Mouse (Mus musculus): ENCODE results near the gene Aebp2.

Gene Aebp2

DNA sequence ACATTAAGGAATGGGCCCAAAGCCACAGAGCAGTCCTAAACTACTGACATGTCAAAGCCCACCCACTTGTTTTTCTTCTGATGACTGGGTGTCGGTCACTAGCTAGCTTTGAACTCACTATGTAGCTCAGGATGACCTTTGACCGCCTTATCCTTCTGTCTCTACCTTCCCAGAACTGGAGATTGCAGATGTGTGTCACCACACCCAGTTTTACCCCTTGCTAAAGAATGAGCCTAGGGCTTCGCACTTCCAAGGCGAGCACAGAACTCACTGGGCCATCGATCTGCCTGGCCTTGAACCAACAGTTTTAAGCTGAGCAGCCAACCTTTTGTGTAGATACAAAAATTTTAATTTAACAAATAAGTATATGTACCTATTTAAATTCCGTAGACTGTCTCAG lies 13.8 kb upstream of the Aebp2 start:
- DNase-seq, result no peak

DNA sequence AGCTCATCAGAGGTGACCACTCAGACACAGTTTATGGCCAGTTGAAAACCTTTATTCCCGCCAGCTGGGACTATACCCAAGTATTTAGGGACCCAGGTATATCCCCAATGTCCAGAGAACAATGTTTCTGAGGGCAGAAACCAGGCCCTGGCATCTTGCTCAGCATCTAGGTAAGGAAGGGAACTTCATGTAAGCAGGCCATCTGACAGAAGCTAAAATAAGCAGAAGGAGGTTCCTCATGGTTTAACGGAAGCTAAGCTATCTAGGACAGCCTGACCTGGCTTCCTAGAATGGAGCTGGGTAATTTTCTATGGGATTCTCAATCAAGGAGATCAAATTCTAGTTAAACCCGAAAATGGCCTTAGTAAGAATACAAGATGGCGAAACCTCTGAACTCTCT lies 12.9 kb upstream of the Aebp2 start:
- DNase-seq, result no peak

DNA sequence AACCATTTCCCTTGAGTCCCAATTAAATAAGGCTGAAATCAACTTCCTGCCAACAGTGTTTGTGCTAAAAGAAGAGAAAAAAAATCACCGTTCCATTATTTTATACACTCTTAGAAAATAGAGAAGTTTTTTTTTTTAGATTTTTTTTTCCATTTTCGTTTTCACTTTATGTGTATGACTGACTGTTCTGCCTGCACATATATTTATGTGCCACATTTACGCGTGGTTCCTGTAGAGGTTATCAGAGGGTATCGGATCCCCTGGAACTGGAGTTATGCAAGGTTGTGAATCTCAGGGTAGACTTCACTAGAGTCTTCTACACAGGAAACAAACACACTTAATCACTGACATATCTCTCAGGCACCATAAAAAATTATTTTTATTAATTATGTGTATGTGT lies 12.3 kb upstream of the Aebp2 start:
- DNase-seq, result no peak

DNA sequence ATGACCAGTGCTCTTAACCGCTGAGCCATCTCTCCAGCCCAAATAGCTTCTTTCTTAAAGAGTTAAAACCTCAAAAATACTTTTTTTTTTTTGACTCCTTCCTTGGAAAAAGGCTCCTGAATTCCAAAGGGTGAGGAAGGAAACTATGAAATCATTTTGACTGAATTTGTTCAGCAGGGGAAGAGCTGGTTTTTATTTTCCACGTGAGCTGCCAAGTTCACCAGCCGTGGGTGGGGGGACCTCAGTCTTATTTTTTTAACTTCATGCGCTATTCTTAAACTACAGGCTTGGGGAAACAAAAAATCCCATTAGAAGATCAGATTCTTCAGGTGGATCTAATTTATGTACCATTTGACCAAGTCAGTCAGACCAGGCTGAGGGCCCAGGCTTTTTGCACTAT lies 11.2 kb upstream of the Aebp2 start:
- DNase-seq, result no peak

DNA sequence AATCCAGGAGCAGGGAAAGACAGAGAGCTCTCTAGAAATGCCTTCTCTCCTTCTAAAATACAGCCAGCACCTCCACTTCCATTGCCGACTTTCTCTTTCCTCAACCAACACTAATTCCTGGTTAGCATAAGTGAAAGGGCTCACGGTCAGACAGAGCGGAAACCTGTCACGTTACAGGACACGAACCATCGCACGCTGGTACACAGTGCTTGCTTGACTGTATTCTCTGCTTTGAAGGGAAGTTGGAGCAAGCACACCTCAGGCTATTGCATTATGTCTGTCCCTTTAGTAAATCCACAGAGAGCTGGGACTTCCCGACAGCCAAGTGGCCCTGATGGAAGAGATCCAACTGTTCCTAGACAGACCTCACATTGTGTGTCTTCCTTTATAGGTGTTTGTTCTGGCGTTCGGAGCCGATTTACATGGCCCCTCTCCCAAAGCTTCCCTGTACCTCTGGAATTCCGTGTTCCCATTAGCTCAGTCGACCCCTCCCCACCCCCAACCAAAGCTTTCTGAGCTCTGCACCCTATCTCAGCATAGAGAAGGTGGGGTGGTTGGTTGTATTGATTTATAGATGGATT lies 10.5 kb upstream of the Aebp2 start:
- no peak for DNase-seq

DNA sequence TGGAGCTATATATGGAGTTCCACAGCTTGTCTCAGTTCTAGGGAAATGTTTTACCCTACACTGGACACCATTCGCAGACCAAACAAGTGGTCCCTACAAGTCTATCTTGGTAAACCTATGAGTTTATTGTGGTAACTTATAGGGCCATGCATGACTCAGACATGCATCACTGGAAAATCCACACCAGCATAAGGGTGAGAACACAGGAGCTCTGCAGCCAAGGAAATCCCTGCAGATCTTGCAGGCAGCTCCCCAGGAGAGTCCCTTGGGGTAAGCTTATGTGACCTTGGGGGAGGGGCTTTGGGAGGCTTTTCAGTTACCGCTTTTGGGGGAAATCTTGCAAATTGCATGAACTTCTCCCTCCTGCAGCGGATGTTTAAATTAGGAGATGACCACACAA lies 8.6 kb upstream of the Aebp2 start:
- DNase-seq, result no peak

DNA sequence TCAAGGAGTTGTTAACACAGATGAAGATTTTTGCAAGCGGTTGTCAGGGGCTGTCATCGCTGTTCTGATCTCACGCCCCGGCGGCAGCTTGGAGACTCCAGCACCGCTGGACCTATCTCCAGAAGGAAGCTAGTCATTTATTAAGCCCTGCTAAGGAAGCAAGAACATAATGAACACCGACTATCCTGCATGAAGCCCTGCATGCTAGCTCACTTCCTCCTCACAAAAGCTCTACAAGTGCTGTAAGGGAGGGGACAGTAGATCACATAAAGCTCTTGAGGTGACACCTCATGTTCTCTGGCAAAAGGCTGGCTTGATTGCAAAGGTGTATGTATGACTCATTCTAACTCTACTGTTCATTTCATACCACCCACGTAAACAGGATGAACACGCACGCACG lies 7.8 kb upstream of the Aebp2 start:
- no peak for DNase-seq

DNA sequence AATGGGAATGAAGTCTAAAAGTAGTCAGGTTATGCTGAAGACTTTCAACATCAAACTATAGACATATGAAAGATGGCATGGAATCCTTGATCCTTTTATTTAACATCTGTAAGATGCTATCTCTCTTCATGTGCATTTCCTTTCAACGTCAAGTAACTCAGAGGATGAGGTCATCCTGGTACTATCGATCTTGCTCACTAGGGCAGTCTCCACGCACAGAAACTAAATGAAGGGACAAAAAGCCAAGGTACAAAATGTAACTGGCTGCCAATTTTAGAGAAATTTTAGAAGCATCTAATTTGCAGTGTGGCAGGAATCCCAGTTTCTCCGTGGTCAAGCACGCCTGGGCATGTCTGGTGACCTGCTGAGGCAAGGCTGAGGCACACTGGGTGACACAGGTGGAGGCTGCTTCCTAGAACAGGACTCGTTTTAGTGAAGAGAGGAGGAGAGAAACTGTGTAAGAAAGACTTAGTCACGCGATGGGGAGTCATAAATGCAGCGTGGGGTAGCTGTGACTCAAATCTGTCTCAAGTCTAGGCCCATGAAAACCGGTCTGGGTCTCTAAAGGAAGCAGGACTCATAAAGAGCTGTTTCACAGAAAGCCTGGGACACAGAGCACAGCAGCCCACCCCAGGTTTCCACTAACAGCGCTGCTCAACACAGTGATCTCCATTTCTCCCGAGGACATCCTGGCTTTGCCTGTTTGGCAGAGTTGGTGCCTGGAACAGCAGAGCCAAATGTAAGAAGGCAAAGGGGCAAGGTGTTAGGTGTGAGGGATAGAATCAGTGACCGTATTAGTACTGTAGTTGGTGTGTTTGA lies 1.7 kb upstream of the Aebp2 start:
- DNase-seq, result peak in 1 of 2 experiments; percentile 15

DNA sequence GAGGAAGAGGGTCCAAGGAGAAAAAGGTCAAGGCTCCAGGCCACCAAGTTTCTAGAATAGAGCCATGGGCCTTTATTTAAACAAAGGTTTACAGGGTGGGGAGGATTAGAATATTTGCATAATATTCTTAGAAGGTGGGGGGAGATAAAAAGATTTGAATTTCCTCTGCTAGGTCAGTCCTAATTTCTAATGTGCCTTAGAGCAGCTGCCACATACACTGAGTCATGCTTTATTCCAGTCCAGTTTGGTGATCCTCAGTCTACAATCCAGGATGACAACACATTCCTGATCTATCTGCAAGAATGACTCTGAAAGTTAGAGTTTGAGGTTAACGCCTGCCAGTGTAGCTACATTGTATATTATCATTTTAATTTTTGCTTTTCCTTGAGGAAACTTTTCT lies 841 bp upstream of the Aebp2 start:
- DNase-seq, result no peak

DNA sequence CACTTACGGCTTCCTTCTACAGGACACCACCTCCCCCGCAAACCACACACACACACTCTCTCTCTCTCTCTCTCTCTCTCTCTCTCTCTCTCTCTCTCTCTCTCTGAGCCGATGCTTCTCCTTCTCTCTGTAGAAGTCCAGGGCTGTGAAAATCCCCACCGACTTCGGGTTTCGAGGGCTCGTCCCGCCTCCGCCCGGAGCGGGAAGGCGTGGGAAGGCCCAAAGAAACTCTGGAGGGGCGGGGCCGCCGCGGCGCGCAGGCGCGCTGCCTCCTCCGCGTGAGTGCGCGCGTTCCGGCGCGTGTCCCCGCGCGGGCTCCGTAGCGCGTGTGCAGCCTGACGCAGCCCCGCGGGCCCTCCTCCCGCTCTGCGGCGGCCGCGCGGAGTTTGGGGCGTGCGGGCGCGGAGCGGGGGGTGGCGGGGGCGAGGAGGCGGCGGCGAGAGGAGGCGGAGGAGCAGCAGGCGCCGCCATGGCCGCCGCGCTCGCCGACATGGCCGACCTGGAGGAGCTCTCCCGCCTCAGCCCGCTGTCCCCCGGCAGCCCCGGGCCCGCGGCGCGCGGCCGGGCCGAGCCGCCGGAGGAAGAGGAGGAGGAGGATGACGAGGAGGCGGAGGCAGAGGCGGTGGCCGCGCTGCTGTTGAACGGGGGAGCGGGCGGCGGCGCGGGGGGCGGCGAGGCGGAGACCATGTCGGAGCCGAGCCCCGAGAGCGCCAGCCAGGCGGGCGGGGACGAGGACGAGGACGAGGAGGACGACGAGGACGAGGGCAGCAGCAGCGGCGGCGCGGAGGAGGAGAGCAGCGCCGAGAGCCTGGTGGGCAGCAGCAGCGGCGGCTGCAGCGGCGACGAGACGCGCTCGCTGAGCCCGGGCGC lies 998 bp downstream of the Aebp2 start:
- peak; percentile 92 to 94 for DNase-seq

DNA sequence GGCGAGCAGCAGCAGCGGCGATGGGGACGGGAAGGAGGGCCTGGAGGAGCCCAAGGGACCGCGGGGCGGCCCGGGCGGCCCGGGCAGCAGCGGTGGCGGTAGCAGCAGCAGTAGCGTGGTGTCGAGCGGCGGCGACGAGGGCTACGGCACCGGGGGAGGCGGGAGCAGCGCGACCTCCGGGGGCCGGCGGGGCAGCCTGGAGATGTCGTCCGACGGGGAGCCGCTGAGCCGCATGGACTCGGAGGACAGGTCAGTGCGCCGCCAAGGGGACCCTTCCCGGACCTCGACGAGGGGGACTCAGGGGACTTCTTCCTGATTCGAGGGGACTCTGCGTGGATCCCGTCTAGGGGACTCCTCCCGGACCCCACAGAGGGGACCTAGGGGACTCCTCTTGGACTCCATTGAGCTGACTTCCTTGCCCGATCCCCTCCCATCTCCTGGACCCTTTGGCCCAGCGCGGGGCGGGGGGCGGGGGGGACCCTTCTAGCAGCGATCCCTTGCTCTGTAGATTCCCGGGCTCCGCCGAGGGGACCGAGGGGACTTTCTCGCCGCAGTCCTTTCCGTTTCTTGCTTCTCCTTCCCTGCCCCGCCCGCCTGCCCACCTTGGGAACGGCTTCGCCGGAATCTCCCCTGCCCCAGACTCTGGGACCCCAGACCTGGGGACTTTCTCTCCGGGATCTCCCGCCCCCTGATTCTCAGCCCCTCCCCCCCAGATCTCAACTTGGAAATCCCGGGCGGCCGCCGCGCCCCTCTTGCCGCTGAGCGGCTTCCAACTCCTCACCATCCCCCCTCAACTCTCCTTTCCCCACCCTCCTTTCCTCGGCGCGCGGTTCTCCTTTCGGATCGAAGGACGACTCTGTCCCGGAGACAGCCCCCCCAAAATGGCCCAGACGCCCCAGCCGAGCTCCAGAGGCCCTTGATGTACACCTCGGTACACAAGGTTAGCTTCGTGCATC lies 1.9 kb downstream of the Aebp2 start:
- peak; percentile 33 to 34 for DNase-seq

DNA sequence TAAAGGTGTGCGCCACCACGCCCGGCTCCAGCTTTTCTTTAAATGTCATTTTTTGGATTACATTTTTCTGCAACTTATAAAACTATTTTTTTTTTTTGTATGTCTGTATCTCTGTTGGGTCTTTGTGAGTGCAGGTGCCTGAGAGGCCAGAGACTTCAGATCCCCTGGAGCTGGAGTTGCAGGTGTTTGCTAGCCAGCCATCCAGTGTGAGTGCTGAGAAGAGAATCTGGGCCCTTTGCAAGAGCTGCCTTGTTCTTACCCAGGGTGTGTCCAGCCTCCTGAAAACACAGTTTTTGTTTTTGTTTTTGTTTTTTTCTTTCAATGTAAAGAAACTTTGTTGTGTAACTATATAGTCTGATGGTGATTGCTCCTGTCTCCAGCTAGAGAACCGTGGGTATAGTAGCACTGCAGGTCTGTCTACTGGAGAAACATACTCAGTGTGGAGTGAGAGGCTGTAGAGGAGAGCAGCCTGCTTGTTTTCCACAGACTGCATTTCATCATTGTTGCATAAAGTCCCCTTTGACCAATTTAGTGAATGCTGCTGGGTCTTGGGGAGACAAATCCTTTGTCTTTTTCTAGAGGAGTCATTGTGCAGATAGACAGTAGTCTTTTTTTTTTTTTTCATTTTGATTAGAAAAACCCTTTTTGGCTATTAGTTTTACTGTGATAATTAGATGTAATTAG lies 6.9 kb downstream of the Aebp2 start:
- no peak for DNase-seq

DNA sequence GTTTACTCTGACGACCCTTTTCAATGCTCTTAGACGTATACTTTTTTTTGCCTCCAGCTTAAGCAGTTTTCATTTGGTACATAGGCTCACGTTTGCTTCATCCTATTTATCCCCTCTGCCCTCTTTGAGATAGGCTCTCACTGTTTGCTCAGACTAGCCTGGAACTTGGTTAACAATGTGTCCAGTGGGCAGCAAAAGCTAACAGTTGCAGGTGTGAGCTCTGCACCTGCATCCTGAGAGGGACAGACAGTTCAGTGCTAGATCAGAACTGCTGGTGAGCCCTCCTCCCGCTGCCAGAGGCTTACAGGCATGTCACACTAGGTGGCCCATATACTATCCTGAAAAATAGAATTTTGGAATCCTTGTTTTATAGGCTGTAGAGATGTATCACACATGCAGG lies 7.8 kb downstream of the Aebp2 start:
- no peak for DNase-seq

DNA sequence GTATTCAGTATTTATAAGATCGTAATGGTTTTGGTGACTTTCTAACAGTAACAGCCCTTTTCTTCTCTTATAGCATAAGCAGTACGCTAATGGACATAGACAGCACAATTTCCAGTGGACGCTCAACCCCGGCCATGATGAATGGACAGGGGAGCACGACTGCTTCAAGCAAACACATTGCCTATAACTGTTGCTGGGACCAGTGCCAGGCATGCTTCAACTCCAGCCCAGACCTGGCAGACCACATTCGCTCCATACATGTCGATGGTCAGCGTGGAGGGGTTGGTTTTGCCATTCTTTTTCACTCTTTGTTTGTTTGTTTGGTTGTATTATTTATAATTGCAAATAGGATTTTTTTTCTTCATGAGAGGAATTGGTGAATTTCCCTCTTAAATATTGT lies 11.2 kb downstream of the Aebp2 start:
- no peak for DNase-seq

DNA sequence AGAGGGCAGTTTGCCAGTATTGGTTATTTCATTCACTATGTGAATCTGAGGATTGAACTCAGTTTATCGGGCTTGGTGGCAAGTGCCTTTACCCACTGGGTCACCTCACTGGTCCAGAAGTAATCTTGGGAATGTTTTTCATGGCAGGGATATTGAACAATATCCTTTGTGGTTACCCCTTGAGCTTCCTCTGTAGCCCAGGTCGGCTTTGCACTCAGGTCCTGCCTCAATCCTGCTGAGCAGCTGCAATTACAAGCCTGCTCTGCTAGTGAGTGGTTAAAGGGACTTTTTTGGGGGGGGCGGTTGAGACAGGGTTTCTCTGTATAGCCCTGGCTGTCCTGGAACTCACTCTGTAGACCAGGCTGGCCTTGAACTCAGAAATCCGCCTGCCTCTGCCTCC lies 13.8 kb downstream of the Aebp2 start:
- no peak for DNase-seq

DNA sequence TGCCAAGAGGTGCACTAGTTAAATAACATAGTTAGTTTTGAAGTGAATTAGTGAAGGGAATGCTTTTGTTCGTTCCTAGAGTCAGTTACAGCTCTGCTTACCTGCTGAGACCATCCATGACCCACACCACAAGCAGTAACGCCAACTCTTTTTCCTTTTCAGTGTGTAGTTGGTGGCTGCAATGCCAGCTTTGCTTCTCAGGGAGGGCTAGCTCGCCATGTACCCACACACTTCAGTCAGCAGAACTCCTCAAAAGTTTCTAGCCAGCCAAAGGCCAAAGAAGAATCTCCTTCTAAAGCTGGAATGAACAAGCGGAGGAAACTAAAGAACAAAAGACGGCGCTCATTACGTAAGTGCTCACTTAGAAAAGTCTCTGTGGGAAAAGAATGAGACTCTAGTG lies 19.5 kb downstream of the Aebp2 start:
- DNase-seq, result no peak

DNA sequence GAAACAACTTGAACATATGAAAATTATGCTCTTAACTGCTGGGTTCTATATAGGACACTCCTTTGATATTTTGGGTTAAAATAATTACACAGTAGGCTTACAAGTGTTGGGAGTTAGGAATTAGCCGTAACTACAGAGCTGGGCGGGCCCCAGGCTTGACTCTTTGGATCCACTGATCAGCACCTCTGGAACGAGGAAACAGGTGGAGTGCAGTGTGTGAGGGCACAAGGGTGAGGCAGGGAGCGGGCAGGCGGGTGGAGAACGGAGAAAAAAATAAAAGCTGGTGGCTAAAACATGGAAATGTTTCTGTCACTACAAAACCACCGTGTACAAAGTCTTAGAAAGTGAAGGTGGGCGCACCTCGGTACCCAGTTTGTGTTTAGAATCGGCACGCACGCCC lies 20.2 kb downstream of the Aebp2 start:
- DNase-seq, result peak; percentile 32 to 52

DNA sequence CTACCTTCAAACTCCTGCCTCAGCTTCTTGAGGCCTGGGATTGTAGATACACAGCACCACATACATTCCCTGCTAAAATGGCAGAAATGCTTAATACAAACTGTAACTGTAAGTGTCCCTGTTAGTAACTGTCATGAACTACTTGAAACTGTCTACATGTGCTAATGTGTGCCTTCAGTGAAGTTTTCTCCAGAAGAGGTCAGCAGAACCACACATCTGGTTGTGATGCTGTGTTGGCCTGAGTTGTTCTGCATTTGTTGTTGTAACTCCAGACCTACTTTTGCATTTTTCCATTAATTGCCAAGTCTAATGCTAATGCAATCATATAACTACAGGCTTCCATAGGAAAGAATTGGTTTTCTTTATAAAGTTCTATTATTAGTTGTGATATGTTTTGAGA lies 23.5 kb downstream of the Aebp2 start:
- no peak for DNase-seq

DNA sequence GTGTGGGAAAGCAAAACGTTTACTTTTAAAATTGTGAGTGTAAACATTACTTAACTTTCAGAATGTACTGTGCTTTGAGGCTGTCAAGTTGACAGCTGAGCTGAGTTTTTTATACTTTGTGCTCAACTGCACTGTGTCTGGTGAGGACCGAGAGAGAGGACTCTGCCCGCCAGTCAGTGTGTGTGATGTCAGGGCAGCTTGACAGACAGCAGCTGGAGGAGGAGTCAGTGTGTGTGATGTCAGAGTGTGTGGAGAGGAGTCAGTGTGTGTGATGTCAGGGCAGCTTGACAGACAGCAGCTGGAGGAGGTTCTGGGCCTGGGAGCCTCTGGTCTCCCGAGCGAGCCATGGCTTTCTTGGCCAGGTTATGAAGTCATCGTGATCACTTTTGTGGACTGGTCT lies 24.4 kb downstream of the Aebp2 start:
- DNase-seq, result peak; percentile 28 to 62

DNA sequence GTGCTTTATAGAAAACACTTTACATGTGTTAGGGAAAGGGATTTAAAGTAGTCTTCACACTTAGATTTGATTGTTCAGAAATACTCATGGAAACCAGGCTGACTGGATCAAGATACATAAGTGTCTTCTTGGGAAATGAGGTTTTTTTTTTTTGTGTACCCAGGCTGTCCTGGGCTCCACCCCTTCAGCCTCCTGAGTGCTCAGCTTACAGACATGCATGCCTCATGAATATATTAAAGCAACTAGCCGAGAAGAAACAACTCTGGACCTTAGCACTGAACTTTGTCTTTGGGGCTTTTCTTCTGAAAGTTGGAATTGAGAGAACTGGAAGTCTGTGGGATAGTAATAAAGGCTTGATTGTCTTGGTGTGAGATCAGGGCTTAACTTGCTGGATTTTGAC lies 27.3 kb downstream of the Aebp2 start:
- no peak for DNase-seq

DNA sequence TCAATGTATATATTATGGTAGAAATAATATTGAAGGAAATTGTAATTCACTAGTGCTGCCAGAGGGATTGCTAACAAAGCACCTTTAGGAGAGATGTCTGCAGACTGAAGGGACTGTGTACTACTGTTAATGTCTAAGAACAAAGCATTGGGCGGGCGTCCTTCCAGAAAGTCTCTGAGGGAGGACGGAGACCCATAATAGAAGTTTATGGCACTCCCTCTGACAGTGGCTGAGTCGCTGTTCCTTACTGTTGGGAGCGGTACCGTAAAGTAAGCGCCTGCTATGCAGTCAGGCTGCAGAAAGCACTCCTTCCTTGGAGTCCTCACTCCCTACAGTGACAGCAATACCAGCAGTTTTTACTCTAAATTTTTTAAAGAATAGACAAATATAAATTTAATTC lies 29.5 kb downstream of the Aebp2 start:
- no peak for DNase-seq

DNA sequence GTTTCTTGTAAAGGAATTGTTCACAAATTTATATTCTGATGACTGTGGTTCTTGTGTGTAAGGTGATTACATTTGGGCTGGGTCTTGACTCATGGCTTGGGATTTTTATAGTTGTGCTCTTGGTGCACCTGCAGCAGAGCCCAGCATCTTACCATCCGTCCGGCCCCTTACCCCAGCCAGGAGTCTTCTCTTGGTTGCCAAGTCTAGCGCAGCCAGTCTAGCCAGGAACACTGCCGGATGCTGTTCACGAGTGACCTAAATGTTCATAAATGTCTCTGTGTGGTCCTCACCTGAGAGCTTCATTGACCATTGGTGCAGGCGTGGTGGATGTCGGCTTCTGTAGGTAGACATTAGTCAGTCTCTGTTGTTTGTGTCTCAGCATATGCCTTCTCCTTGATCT lies 33.0 kb downstream of the Aebp2 start:
- no peak for DNase-seq

Data from lung, adult 18-20 months (tissue).